Mouse (Mus musculus) liver, embryonic 13.5 days (tissue): Measurements from ENCODE around the gene Nme3. TPM values are rescaled to one million over a fixed set of nuclear protein-coding genes. Genes with fewer than 3 reads are reported as not detected.
A peak's percentile ranks its signal among the peaks of the same experiment; 100 is the strongest.

Experiments used
- ATAC-seq: fragments of 200-750 bp; cut with Nextera tagmentation; 2 replicates; pipeline ENCODE4 v1.8.0; 2017; ENCODE audit warnings: low read depth, mild to moderate bottlenecking, moderate number of reproducible peaks, moderate library complexity
- DNase-seq: peaks from one replicate; pipeline ENCODE4 v3.0.0; 2022
- H3K27ac ChIP-seq: fragments of 300-500 bp; sonication (generic); 2 replicates; pipeline ENCODE4 v1.5.1; 2015; ENCODE audit warnings: moderate library complexity, mild to moderate bottlenecking, inconsistent platforms
- H3K27me3 ChIP-seq: fragments of 300-500 bp; sonication (generic); 2 replicates; pipeline ENCODE4 v1.6.1; 2015; ENCODE audit warnings: mild to moderate bottlenecking, inconsistent platforms
- H3K36me3 ChIP-seq: fragments of 300-500 bp; sonication (generic); 2 replicates; pipeline ENCODE4 v1.6.1; 2015; ENCODE audit warnings: mild to moderate bottlenecking, inconsistent platforms
- H3K4me1 ChIP-seq: fragments of 300-500 bp; sonication (generic); replicated peaks from 2 replicates; pipeline ENCODE4 v1.6.1; 2015; ENCODE audit warnings: inconsistent platforms
- H3K4me2 ChIP-seq: fragments of 300-500 bp; sonication (generic); 2 replicates; pipeline ENCODE4 v1.6.1; 2015; ENCODE audit warnings: inconsistent platforms, mild to moderate bottlenecking, moderate library complexity
- H3K4me3 ChIP-seq: fragments of 300-500 bp; sonication (generic); replicated peaks from 2 replicates; pipeline ENCODE4 v1.5.1; 2015; ENCODE audit warnings: mild to moderate bottlenecking, inconsistent platforms
- H3K9ac ChIP-seq: fragments of 300-500 bp; sonication (generic); 2 replicates; pipeline ENCODE4 v1.6.1; 2015; ENCODE audit warnings: mild to moderate bottlenecking, inconsistent platforms
- H3K9me3 ChIP-seq: fragments of 300-500 bp; sonication (generic); replicated peaks from 2 replicates; pipeline ENCODE4 v1.6.1; 2016; ENCODE audit warnings: inconsistent platforms
- WGBS: fragments of 180-500 bp; shearing (Covaris S2); methylation state at CpG from one replicate; pipeline ENCODE4 v1.1.7; 2015; ENCODE audit not compliant: insufficient replicate concordance; 5-methylcytosine and 5-hydroxymethylcytosine counted together
- polyA plus RNA-seq: library from polyadenylated mRNA; unstranded; fragments of >200 nt; fragmentation: Nextera tagmentation; extraction: Ambion mirVana; gene quantifications from 2 replicates; pipeline ENCODE4 v1.2.1, GENCODE M21; 2015

The Nme3 gene
- polyA plus RNA-seq, 1 experiment from 2014 or later, result 65.6 TPM

DNA sequence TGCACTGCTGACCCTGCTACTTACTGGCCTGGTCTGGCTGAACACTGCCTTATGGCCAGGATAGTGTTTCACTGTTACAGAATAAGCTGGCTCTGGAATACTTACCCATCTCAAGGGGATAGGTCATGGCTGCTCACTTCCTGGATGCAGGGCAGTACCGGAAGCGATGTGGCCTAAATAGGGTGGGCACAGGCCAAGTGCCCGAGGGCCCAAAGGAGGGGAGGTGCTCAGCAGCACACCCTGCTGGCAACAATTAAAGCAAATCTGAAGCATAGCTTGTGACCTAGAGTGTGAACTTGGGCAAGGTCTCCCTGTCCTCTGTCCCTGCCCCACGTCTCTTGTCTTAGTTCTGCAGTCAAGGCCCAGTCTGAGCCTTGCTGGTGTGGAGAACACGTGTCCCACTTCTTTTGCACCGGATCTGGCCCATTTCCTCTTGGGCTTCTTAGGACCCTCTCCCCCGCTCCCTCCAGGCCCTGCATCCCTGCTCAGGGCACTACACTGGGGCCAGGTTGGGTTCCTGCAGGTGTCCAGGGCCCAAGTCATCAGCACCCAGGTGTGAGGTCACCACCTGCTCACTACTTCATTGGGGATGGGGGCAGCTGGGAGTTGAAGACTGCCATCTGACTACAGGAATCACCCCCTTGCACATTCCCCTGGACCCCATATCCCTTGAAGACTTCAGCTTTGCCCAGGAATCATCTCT is 14.4 kb upstream of the Nme3 start:
- 45% methylated on average over 7 of the region's 7 CpGs for WGBS
- Histone ChIP-seq H3K27me3 (no peaks in the 10 kb centered on the region), H3K4me3 (no peak overlapping the region), H3K27ac (no peak overlapping the region), H3K36me3 (peaks cover 35% of the 10 kb centered on the region), H3K4me2 (no peak overlapping the region), H3K9ac (no peak overlapping the region), H3K9me3 (no peaks in the 10 kb centered on the region), H3K4me1 (peaks cover 44% of the 10 kb centered on the region)
- no peak for DNase-seq
- ATAC-seq, result no peak

- Histone ChIP-seq H3K9ac (peak overlapping the region; percentile 88), H3K4me2 (peak overlapping the region; percentile 95), H3K27ac (no peak overlapping the region), H3K9me3 (no peaks in the 10 kb centered on the region), H3K4me1 (peaks cover 52% of the 10 kb centered on the region), H3K27me3 (no peaks in the 10 kb centered on the region), H3K4me3 (peak overlapping the region; percentile 99), H3K36me3 (peaks cover 46% of the 10 kb centered on the region)
- no peak for ATAC-seq
- no peak for DNase-seq
- WGBS, result 72% methylated on average over 6 of the region's 6 CpGs
Observed at GRCm38 (mm10) chr17:24884391-24884790, 11.9 kb upstream of the Nme3 start.

- Histone ChIP-seq H3K4me3 (peak overlapping the region; percentile 99), H3K9me3 (no peaks in the 10 kb centered on the region), H3K4me2 (peak overlapping the region; percentile 95), H3K27ac (peak overlapping the region; percentile 70), H3K27me3 (no peaks in the 10 kb centered on the region), H3K9ac (peak overlapping the region; percentile 88), H3K36me3 (peaks cover 57% of the 10 kb centered on the region), H3K4me1 (peaks cover 56% of the 10 kb centered on the region)
- WGBS, result 16% methylated on average over 22 of the region's 22 CpGs
- ATAC-seq (0 out of 2 replicates have a peak, but pooled peaks have one; percentile 0), DNase-seq (no peak)
Observed at GRCm38 (mm10) chr17:24885356-24886133, 10.8 kb upstream of the Nme3 start.

- WGBS, result under 1% methylated on average over 69 of the region's 69 CpGs
- ATAC-seq, result peak; percentile 93
Observed at GRCm38 (mm10) chr17:24886134-24886931, 10.0 kb upstream of the Nme3 start, which contains the start of the genes Nubp2 and Spsb3. Gene Nubp2 (minus strand): TSS chr17:24886349. Gene Spsb3 (plus strand): TSS chr17:24886643.

DNA sequence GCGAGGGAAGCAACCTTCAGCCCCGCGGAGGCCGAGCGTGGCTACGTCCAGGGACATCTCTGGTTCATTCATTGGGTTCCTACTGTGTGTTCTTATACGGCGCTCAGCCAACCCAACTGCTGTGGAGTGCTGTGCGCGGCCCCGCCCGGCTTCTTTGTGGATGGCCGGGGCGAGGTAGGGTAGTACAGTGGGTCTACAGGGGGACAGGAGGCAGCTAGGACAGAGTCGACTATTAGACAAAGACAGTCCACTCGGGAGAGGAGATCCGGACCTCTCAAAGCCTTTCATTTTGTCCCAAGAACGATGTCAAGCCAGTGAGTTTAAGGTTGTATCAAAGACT is 9.4 kb upstream of the Nme3 start:
- H3K9me3 ChIP-seq, result no peaks in the 10 kb centered on the region
- ATAC-seq, result peak; percentile 44
- H3K4me3 ChIP-seq, result peak overlapping the region; percentile 99
- WGBS, result under 1% methylated on average over 18 of the region's 18 CpGs
- peaks cover 60% of the 10 kb centered on the region for H3K4me1 ChIP-seq
- H3K9ac ChIP-seq, result peak overlapping the region; percentile 98
- no peak for DNase-seq
- H3K36me3 ChIP-seq, result peaks cover 69% of the 10 kb centered on the region
- no peaks in the 10 kb centered on the region for H3K27me3 ChIP-seq
- H3K27ac ChIP-seq, result peak overlapping the region; percentile 93
- peak overlapping the region; percentile 93 for H3K4me2 ChIP-seq

More at GRCm38 (mm10) chr17:24886134-24886931, 10.0 kb upstream of the Nme3 start, which contains the start of the genes Nubp2 and Spsb3:
- H3K4me2 ChIP-seq, result peak within 1 kb of the TSS; percentile 95
- peak; percentile 96 for DNase-seq
- H3K4me1 ChIP-seq, result peaks cover 63% of the 10 kb centered on the region
- peak within 1 kb of the TSS; percentile 99 for H3K4me3 ChIP-seq
- peak within 1 kb of the TSS; percentile 98 for H3K9ac ChIP-seq
- H3K36me3 ChIP-seq, result peaks cover 65% of the 10 kb centered on the region
- H3K9me3 ChIP-seq, result no peaks in the 10 kb centered on the region
- H3K27ac ChIP-seq, result peak within 1 kb of the TSS; percentile 93
- no peaks in the 10 kb centered on the region for H3K27me3 ChIP-seq

- H3K4me1 ChIP-seq, result peaks cover 58% of the 10 kb centered on the region
- peaks cover 69% of the 10 kb centered on the region for H3K36me3 ChIP-seq
- 57% methylated on average over 18 of the region's 18 CpGs for WGBS
Observed at GRCm38 (mm10) chr17:24887291-24888080, 8.8 kb upstream of the Nme3 start.

DNA sequence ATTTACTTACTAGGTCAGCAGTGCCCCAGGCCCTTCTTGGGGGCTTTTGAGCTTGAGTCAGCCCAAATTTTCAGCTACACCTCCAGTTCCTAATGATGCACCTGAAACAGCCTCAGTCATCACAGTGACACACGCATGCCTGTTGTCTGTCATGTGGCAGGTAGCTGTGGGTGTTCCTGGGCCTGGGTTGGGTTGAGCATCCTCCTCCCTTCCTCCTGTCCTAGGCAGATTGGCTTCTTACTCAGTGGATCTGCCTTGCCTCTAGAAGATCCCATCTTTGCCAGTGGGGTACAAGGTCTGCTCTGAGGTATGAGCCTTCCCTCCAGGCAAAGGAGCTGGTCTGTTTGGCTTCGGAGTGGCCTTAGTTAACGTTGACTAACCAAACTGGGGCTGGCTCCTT is 7.4 kb upstream of the Nme3 start:
- Histone ChIP-seq H3K9me3 (no peaks in the 10 kb centered on the region), H3K4me3 (peak overlapping the region; percentile 99), H3K27me3 (no peaks in the 10 kb centered on the region), H3K36me3 (peaks cover 69% of the 10 kb centered on the region), H3K27ac (peak overlapping the region; percentile 93), H3K4me1 (peaks cover 64% of the 10 kb centered on the region), H3K4me2 (peak overlapping the region; percentile 93), H3K9ac (peak overlapping the region; percentile 98; the same call in 1 of the 2 replicates)
- DNase-seq (no peak), ATAC-seq (no peak)
- 75% methylated on average over 3 of the region's 3 CpGs for WGBS

More at GRCm38 (mm10) chr17:24887291-24888080, 8.8 kb upstream of the Nme3 start:
- Histone ChIP-seq H3K9me3 (no peaks in the 10 kb centered on the region), H3K9ac (peak overlapping the region; percentile 98), H3K27me3 (no peaks in the 10 kb centered on the region), H3K4me2 (peak overlapping the region; percentile 93), H3K27ac (peak overlapping the region; percentile 93), H3K4me3 (peak overlapping the region; percentile 99)
- ATAC-seq (no peak), DNase-seq (no peak)

- H3K27me3 ChIP-seq, result no peaks in the 10 kb centered on the region
- DNase-seq (no peak), ATAC-seq (no peak)
- peaks cover 57% of the 10 kb centered on the region for H3K4me1 ChIP-seq
- H3K9ac ChIP-seq, result 0 out of 2 replicates have a peak overlapping the region, but pooled peaks have one; percentile 31
- peak overlapping the region; percentile 40 for H3K27ac ChIP-seq
- no peaks in the 10 kb centered on the region for H3K9me3 ChIP-seq
- H3K4me2 ChIP-seq, result no peak overlapping the region
- no peak overlapping the region for H3K4me3 ChIP-seq
- WGBS, result 85% methylated on average over 19 of the region's 19 CpGs
- H3K36me3 ChIP-seq, result peaks cover 57% of the 10 kb centered on the region
Observed at GRCm38 (mm10) chr17:24890151-24891092, 5.9 kb upstream of the Nme3 start.

- 87% methylated on average over 13 of the region's 13 CpGs for WGBS
- no peak overlapping the region for H3K4me2 ChIP-seq
- peak overlapping the region; percentile 48; the same call in 1 of the 2 replicates for H3K27ac ChIP-seq
- no peak overlapping the region for H3K4me3 ChIP-seq
- H3K9ac ChIP-seq, result no peak overlapping the region
- peaks cover 62% of the 10 kb centered on the region for H3K4me1 ChIP-seq
- no peaks in the 10 kb centered on the region for H3K9me3 ChIP-seq
- H3K27me3 ChIP-seq, result no peaks in the 10 kb centered on the region
- ATAC-seq (no peak), DNase-seq (no peak)
- H3K36me3 ChIP-seq, result peaks cover 57% of the 10 kb centered on the region
Observed at GRCm38 (mm10) chr17:24891321-24891720, 5.0 kb upstream of the Nme3 start.
